Mouse (Mus musculus): ENCODE data around the gene Sec63.

Gene Sec63

GRCm38 (mm10) chr10:42863621-42864391, 102.5 kb downstream of the Sec63 start:
- peak; percentile 48 for DNase-seq

- no peak for DNase-seq
These were observed 103.4 kb downstream of the Sec63 start for GRCm38 (mm10) chr10:42864696-42865095.

- DNase-seq: no peak
These were observed 107.1 kb downstream of the Sec63 start for GRCm38 (mm10) chr10:42868416-42868815.

- DNase-seq: no peak
These were observed 108.2 kb downstream of the Sec63 start for GRCm38 (mm10) chr10:42869467-42869866.

GRCm38 (mm10) chr10:42872269-42873010, 111.1 kb downstream of the Sec63 start:
- no peak for DNase-seq

GRCm38 (mm10) chr10:42873077-42873595, 111.8 kb downstream of the Sec63 start:
- no peak for DNase-seq

- DNase-seq: no peak
These were observed 114.9 kb downstream of the Sec63 start for GRCm38 (mm10) chr10:42876172-42876571.

GRCm38 (mm10) chr10:42879269-42879681, 118.0 kb downstream of the Sec63 start:
- no peak for DNase-seq

GRCm38 (mm10) chr10:42879682-42880081, 118.4 kb downstream of the Sec63 start:
- DNase-seq: no peak

All from kidney, adult 9 months (tissue).